Mouse (Mus musculus) cerebellum, adult 2 months (tissue): ENCODE measurements around the gene Ccdc32.

Source experiments
- CTCF ChIP-seq: fragments of 200-500 bp; IDR thresholded peaks from 2 replicates; pipeline ENCODE4 v1.5.1; 2011; ENCODE audit warnings: low read depth, mild to moderate bottlenecking, control low read depth, low read length, moderate library complexity, borderline replicate concordance; ENCODE audit not compliant: insufficient read depth
- POLR2A ChIP-seq: fragments of 200-500 bp; IDR thresholded peaks from 2 replicates; pipeline ENCODE4 v1.6.1; 2011; ENCODE audit warnings: low read length, control low read depth, borderline replicate concordance; ENCODE audit not compliant: insufficient read depth

DNA sequence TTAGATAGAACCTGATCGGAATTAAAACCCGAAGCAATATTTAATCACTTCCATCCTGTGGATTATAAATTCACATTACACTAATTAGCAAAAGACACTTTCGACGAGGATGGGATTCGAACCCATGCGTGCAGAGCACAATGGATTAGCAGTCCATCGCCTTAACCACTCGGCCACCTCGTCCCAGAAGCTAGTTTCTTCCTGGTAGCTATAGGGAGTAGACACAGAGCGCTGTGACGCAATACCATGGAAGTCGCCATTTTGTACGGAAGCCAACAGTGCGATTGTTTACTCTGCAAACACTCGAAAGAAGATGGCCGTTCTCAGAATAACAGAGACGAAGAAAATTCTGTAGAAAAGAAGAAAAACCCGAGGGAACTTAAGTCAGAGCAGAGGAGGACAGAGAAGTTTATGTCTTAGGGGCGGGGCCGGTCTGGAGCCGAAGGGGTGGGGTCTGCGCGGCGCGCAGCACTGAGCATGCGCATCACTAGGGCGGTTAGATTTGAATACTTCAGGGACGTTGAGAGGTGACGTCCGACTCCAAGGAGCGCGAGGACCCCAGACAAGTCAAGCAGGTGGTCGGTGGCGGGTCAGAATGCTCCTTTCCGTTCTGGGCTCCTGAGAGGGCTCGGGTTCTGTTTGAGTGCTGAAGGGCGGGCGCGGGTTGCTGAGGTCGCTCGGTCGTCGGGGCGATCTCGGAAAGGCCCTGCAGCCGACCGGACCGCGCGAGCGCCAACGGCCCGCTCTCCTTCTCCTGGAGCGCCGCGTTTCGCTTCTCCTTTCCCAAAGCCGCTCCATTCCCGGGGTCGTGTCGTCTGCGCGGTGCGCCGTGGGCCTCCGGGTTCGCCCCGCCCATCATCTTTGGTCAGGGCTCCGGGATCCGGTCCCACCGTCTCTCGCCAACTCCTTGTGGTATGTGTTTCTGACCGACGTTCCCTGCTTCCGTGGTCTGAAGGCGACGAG, 17.7 kb upstream of the Ccdc32 start, which contains the start of gene Knl1:
- peak; percentile 51; the same call in 1 of the 2 replicates for TF ChIP-seq POLR2A
- TF ChIP-seq CTCF, result no peak
